Mouse (Mus musculus): ENCODE data around the gene Snf8. TPM values are rescaled to one million over a fixed set of nuclear protein-coding genes. Genes with fewer than 3 reads are reported as not detected.

Snf8 gene
- polyA plus RNA-seq, 1 experiment from 2014 or later = 87.0 TPM

DNA sequence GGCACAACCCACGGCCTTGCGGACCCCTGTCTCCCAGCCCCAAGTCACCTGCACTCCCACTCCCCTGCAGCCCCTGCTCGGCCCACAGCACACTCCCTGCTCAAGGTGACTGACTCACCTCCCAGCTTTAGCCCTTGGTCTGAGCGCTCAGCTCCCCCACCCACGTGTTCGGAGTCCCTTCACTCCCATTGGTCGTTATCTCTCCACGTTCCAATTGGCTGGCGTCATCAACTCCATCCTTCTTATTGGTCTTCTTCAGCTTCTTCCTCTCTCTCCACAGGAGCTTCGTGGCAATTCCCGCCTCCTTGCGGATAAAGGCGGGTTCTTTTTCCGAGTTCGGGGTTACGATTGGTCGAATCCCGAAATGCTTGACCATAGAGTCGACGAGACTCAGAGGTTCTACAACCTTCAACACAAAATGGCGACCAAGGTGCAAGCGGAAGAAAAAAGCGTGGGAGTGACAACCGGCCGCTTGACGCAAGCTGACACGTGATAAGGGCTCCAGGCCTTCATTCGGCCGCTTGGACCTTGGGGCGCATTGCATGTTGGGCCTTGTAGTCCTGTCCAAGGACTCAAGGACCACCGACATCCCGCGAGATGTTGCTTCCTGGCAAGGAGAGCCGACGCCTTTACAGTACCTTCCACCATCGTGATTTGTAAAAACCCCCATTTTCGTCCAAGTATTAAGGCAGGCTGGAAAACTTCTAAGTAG lies 41.0 kb downstream of the Snf8 start, which contains the start of gene Atp5g1:
Atp5g1 (minus strand) TSS at position 162 of the 712 bp plus-strand sequence.
- WGBS (ENCODE audit: insufficient replicate concordance) = under 1% methylated on average over 37 of the region's 37 CpGs
- Histone ChIP-seq H3K4me3 (replicated peaks) (peak within 1 kb of the TSS; percentile 79), H3K36me3 (peaks cover 26% of the 10 kb centered on the region), H3K27ac (peak within 1 kb of the TSS; percentile 79), H3K4me1 (replicated peaks) (peaks cover 44% of the 10 kb centered on the region), H3K9me3 (replicated peaks) (no peaks in the 10 kb centered on the region), H3K4me2 (peak within 1 kb of the TSS; percentile 92), H3K27me3 (no peaks in the 10 kb centered on the region), H3K9ac (peak within 1 kb of the TSS; percentile 85)
- peak; percentile 93 for ATAC-seq (ENCODE audit: low read depth)
- peak; percentile 99 for DNase-seq

DNA sequence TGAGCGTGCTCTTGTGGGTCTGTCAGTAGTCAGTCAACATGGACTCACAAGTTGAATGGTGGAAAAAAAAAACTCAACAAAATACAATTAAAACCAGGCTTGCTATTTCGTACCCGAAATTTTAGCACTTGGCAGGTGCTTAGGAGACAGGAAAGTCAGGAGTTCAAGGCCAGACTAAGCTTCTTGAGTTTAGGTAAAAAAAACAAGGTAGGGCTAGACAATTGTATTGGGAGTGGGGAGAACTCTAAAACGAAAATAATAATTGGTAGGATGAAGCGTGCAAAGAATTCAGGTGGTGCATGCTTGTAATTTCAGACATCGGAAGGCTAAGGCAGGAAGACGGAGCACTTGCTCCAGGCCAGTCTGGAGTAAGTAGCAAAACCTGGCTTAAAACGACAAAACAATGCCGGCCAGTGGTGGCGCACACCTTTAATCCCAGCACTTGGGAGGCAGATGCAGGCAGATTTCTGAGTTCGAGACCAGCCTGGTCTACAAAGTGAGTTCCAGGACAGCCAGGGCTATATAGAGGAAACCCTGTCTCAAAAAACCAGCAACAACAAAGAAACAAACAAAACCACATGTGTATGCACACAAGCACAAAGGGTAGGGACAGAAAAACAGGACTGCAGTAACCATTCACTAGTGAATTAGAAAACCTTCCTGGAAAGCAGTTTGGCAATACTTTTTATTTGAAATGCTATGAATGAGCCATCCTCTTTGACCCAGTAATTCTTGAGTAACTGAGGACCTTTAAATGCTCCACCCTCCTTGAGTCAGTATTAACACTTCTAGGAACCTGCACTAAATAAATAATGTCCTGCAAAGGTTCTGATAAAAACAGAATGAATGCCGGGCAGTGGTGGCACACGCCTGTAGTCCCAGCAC lies 41.8 kb downstream of the Snf8 start:
- H3K36me3 ChIP-seq = peaks cover 18% of the 10 kb centered on the region
- peak overlapping the region; percentile 57 for H3K9ac ChIP-seq
- peak overlapping the region; percentile 76 for H3K27ac ChIP-seq
- no peaks in the 10 kb centered on the region for H3K27me3 ChIP-seq
- ATAC-seq (ENCODE audit: low read depth) (no peak), DNase-seq (no peak)
- H3K4me3 ChIP-seq (replicated peaks) = peak overlapping the region; percentile 79
- H3K9me3 ChIP-seq (replicated peaks) = no peaks in the 10 kb centered on the region
- peaks cover 36% of the 10 kb centered on the region for H3K4me1 ChIP-seq (replicated peaks)
- WGBS (ENCODE audit: insufficient replicate concordance) = 53% methylated on average over 13 of the region's 13 CpGs
- peak overlapping the region; percentile 92 for H3K4me2 ChIP-seq

DNA sequence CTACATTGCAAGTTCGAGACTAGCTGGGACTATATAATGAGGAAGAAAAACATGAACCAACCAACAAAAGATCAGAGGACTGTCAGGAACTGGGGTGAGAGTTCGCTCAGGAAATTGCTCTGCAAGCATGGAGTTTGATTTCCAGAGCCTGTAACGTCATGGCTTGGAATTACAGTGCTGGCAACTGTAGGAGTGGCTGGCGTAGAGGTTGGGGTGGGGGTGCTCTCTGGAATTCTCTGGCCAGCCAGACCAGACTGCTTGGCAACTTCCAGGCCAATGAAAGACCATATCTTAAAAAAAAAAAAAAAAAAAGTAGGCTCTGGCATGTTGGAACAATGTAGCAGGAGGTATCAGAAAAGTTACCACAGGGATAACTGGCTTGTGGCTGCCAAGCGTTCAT lies 46.1 kb downstream of the Snf8 start:
- H3K27me3 ChIP-seq = 0 out of 2 replicates have a peak, but pooled peaks cover 8% of the 10 kb centered on the region
- peaks cover 11% of the 10 kb centered on the region for H3K4me1 ChIP-seq (replicated peaks)
- DNase-seq = no peak
- ATAC-seq (ENCODE audit: low read depth) = no peak
- H3K4me3 ChIP-seq (replicated peaks) = no peak overlapping the region
- no peak overlapping the region for H3K27ac ChIP-seq
- WGBS (ENCODE audit: insufficient replicate concordance) = 75% methylated on average over 5 of the region's 5 CpGs
- no peaks in the 10 kb centered on the region for H3K36me3 ChIP-seq
- no peak overlapping the region for H3K9ac ChIP-seq
- H3K9me3 ChIP-seq (replicated peaks) = no peaks in the 10 kb centered on the region
- H3K4me2 ChIP-seq = no peak overlapping the region

DNA sequence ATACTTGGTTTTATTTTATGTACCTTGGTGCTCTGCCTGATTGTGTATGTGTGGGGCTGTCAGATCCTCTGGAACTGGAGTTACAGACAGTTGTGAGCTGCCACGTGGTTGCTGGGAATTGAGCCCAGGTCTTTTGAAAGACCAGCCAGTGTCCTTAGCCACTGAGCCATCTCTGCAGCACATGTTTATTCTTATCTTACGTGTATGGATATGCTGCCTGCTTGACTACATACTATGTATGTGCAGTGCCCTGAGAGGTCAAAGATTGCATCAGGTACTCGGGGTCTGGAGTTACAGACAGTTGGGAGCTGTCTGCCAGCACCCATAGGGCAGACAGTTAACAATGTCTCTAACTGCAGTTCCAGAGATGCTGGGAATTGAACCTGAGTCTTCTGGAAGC lies 48.0 kb downstream of the Snf8 start:
- Histone ChIP-seq H3K9me3 (replicated peaks) (no peaks in the 10 kb centered on the region), H3K36me3 (no peaks in the 10 kb centered on the region), H3K27me3 (0 out of 2 replicates have a peak, but pooled peaks cover 8% of the 10 kb centered on the region), H3K4me1 (replicated peaks) (no peaks in the 10 kb centered on the region), H3K9ac (no peak overlapping the region), H3K27ac (no peak overlapping the region), H3K4me2 (no peak overlapping the region), H3K4me3 (replicated peaks) (no peak overlapping the region)
- DNase-seq (no peak), ATAC-seq (ENCODE audit: low read depth) (no peak)
- WGBS (ENCODE audit: insufficient replicate concordance) = 50% methylated on average over 3 of the region's 3 CpGs

DNA sequence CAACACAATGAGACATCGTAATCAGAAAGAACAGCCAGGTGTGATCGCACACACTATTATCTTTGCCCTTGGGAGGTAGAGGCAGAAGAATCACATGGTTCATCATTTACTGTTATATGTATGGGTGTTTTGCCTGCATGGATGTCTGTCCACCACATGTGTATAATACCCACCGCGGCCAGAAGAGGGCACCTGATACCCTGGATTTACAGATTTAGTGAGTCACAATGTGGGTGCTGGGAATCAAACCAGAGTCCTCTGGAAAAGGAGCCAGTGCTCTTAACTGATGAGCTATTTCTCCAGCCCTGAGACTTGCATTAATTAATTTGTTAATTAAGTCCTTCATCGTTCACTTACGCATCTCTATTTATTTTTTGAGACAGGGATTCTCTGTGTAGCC lies 53.3 kb downstream of the Snf8 start:
- Histone ChIP-seq H3K27ac (no peak overlapping the region), H3K36me3 (no peaks in the 10 kb centered on the region), H3K27me3 (0 out of 2 replicates have a peak, but pooled peaks cover 10% of the 10 kb centered on the region), H3K9ac (no peak overlapping the region), H3K9me3 (replicated peaks) (no peaks in the 10 kb centered on the region), H3K4me3 (replicated peaks) (no peak overlapping the region), H3K4me2 (no peak overlapping the region), H3K4me1 (replicated peaks) (no peaks in the 10 kb centered on the region)
- ATAC-seq (ENCODE audit: low read depth) (no peak), DNase-seq (no peak)
- WGBS (ENCODE audit: insufficient replicate concordance) = 76% methylated on average over 6 of the region's 6 CpGs

DNA sequence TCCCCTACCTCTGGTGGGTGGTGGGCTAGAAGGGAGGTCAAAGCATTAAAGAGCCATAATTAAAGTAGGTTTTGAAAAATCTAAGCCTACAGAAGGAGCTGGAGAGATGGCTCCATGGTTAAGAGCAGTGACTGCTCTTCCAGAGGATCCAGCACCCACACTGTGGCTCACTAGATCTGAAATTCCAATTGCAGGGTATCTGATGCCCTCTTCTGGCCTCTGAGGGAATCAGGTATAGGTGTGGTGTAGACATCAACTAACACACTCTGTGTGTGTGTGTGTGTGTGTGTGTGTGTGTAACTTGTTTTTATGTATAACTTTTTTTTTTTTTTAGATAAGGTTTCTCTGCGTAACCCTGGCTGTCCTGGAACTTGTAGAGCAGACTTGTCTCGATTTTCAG lies 56.4 kb downstream of the Snf8 start:
- H3K36me3 ChIP-seq = no peaks in the 10 kb centered on the region
- 0 out of 2 replicates have a peak, but pooled peaks cover 2% of the 10 kb centered on the region for H3K27me3 ChIP-seq
- H3K9ac ChIP-seq = no peak overlapping the region
- H3K4me2 ChIP-seq = no peak overlapping the region
- H3K4me3 ChIP-seq (replicated peaks) = no peak overlapping the region
- no peaks in the 10 kb centered on the region for H3K4me1 ChIP-seq (replicated peaks)
- ATAC-seq (ENCODE audit: low read depth) = no peak
- H3K9me3 ChIP-seq (replicated peaks) = no peaks in the 10 kb centered on the region
- no peak for DNase-seq
- WGBS (ENCODE audit: insufficient replicate concordance) = 37% methylated on average over 2 of the region's 2 CpGs
- H3K27ac ChIP-seq = no peak overlapping the region

DNA sequence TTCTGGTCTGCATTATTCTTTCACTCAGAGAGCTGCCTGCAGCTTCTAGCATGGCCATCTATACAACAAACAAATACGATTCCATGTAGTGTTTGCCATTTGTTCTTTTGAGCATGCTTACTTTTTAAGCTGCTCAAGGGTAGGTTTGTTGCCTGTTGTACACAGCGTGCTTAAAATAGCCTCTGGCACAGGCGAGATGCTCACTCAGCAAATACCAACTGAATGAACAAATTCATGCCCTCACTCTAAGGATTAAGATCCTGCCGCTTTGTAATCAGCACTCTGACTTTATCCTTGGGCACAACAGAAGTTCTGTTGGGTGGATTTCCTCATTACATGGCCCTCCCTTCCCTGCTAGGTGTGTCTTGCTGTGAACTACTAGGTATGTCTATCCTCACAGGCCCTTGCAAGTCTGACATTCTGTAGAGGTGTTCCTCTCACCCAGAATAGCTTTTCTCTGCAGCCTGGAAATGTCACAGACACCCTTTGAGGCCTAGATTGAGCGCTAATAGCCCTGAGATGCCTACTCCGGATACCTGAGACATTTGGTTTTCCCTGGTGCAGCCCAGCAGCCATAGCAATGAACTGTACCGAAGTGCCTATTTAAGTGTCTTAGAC lies 58.1 kb downstream of the Snf8 start:
- Histone ChIP-seq H3K9me3 (replicated peaks) (no peaks in the 10 kb centered on the region), H3K9ac (no peak overlapping the region), H3K27ac (no peak overlapping the region), H3K27me3 (peaks cover 12% of the 10 kb centered on the region), H3K36me3 (no peaks in the 10 kb centered on the region), H3K4me2 (no peak overlapping the region), H3K4me3 (replicated peaks) (no peak overlapping the region), H3K4me1 (replicated peaks) (no peaks in the 10 kb centered on the region)
- DNase-seq (no peak), ATAC-seq (ENCODE audit: low read depth) (no peak)
- WGBS (ENCODE audit: insufficient replicate concordance) = 37% methylated on average over 7 of the region's 7 CpGs

DNA sequence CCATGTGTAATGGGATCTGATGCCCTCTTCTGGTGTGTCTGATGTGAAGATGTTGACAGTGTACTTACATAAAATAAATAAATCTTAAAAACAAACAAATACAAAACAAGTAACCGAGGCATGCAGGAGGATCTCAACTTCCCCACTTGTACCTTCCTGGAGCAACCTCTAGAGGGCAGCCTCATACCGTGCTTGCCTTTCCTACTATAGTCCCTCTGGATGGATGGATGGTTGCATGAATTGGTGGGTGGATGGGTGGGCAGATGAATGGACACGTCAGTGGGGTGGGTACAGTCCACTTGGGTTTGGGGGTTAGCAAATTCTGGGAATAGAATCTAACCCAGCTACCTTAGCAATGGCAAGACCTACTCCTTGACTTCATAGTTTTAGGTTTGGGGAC lies 58.7 kb downstream of the Snf8 start:
- Histone ChIP-seq H3K9ac (no peak overlapping the region), H3K27me3 (peaks cover 12% of the 10 kb centered on the region), H3K4me3 (replicated peaks) (no peak overlapping the region), H3K36me3 (no peaks in the 10 kb centered on the region), H3K4me1 (replicated peaks) (no peaks in the 10 kb centered on the region), H3K27ac (no peak overlapping the region), H3K4me2 (no peak overlapping the region), H3K9me3 (replicated peaks) (no peaks in the 10 kb centered on the region)
- DNase-seq (no peak), ATAC-seq (ENCODE audit: low read depth) (no peak)
- WGBS (ENCODE audit: insufficient replicate concordance) = 6% methylated on average over 3 of the region's 3 CpGs

Other genes starting within 250 kb of the Snf8 start
- 5.2 and 6.2 TPM in 2 replicates for gene Phospho1, start 210.4 kb upstream of the Snf8 start, polyA plus RNA-seq (2015; fragmentation: Nextera tagmentation; extraction: Ambion mirVana)
- 13.8 and 15.3 TPM in 2 replicates for gene Gngt2, start 197.7 kb upstream of the Snf8 start, polyA plus RNA-seq (2015; fragmentation: Nextera tagmentation; extraction: Ambion mirVana)
- gene Abi3, start 192.4 kb upstream of the Snf8 start, polyA plus RNA-seq (2015; fragmentation: Nextera tagmentation; extraction: Ambion mirVana) = 5.8 and 6.3 TPM in 2 replicates
- gene B4galnt2, start 120.0 kb upstream of the Snf8 start, polyA plus RNA-seq (2015; fragmentation: Nextera tagmentation; extraction: Ambion mirVana) = 0.13 and 0.27 TPM in 2 replicates
- gene Igf2bp1, start 28.9 kb upstream of the Snf8 start, polyA plus RNA-seq (2015; fragmentation: Nextera tagmentation; extraction: Ambion mirVana) = 20.8 and 23.9 TPM in 2 replicates
- not detected in 2 replicates for gene Gip, start 10.3 kb upstream of the Snf8 start, polyA plus RNA-seq (2015; fragmentation: Nextera tagmentation; extraction: Ambion mirVana)
- 13.7 and 15.2 TPM in 2 replicates for gene Ube2z, start 30.5 kb downstream of the Snf8 start, polyA plus RNA-seq (2015; fragmentation: Nextera tagmentation; extraction: Ambion mirVana)
- gene Atp5g1, start 40.8 kb downstream of the Snf8 start, polyA plus RNA-seq (2015; fragmentation: Nextera tagmentation; extraction: Ambion mirVana) = 578 and 628 TPM in 2 replicates
- not detected in 2 replicates for gene Calcoco2, start 77.1 kb downstream of the Snf8 start, polyA plus RNA-seq (2015; fragmentation: Nextera tagmentation; extraction: Ambion mirVana)
- not detected in 2 replicates for gene Ttll6, start 98.9 kb downstream of the Snf8 start, polyA plus RNA-seq (2015; fragmentation: Nextera tagmentation; extraction: Ambion mirVana)
- gene Hoxb13, start 159.4 kb downstream of the Snf8 start, polyA plus RNA-seq (2015; fragmentation: Nextera tagmentation; extraction: Ambion mirVana) = not detected in 2 replicates
- 0.06 TPM in 1 of 2 replicates, not detected in the other for gene Hoxb9, start 236.6 kb downstream of the Snf8 start, polyA plus RNA-seq (2015; fragmentation: Nextera tagmentation; extraction: Ambion mirVana)
- gene Hoxb8, start 247.0 kb downstream of the Snf8 start, polyA plus RNA-seq (2015; fragmentation: Nextera tagmentation; extraction: Ambion mirVana) = 0.06 TPM in 1 of 2 replicates, not detected in the other

Measured in liver, embryonic 13.5 days (tissue).